Mouse (Mus musculus) 3T3-L1 (cell line): ENCODE results near the gene Ywhae.

ENCODE experiments used
- DNase-seq: peaks from one replicate; pipeline ENCODE4 v3.0.0-alpha.2; 2015; ENCODE audit warnings: low read depth, low spot score

The Ywhae gene

GRCm38 (mm10) chr11:75737806-75738476, 5.3 kb downstream of the Ywhae start:
- DNase-seq, result no peak

DNA sequence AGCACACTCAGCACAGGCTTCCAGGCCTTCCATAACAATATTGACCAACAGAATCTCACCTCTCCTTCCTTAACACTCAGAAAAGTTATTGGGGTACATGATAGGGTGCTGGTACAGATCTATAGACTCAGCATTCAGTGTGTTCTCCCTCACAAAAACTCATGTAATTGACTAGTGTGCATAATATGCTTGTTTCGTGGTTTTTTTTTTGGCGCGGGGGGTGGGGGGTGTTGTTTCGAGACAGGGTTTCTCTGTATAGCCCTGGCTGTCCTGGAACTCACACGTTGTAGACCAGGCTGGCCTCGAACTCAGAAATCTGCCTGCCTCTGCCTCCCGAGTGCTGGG, 5.8 kb downstream of the Ywhae start:
- DNase-seq, result no peak

DNA sequence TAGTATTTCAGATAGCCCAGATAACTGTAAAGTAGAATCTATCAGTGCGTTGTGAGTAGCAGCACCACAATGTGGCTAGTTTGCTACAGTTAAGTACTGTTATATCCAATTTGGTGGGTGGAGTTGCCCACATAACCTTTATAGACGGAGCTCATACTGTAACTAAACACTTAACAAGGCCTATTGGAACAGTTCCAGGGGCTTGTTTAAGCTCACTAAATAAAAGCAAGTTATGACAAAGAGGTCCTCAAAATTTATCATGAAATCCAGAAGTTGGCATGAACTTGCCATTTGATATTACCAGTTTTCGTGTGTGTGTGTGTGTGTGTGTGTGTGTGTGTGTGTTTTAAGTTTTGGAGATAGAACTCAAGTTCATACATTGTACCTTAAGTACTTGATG, 7.5 kb downstream of the Ywhae start:
- no peak for DNase-seq

- DNase-seq, result no peak
Measured at GRCm38 (mm10) chr11:75741615-75742014, 8.9 kb downstream of the Ywhae start.

DNA sequence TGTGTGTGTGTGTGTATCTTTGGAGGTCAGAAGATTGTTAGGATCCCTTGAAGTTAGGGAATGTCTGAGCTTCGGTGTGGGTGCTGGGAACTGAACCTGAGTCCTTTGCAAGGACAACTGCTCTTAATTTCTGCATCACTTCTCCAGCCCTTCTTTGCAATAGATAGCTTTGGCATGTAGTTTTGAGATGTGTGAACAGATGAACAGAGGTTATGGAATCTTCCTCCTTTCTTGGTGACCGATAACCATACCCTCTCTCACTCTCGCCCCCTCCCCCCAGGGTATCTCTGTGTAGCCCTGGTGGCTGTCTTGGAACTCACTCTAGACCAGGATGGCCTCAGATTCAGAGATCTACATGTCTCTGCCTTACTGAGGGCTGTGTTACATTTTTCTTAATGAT, 12.1 kb downstream of the Ywhae start:
- no peak for DNase-seq

DNA sequence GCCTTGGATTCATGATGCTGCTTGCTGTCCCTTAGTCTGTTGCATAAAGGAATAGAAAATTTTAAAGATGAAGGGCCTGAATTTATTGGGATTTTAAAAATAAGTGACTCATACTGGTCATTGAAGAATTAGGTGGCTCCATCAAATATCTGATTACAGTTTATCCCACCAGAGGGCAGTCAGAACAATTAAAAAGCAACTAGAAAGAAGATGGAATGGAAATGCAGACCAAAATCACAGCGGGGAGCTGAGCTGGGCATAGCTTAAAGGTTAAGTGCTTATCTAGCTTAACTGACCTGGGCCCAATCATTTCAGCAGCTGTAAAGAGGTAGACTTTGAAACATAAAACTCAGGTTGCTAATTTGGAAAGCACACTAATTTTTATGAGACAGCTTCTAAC, 17.9 kb downstream of the Ywhae start:
- DNase-seq, result no peak

DNA sequence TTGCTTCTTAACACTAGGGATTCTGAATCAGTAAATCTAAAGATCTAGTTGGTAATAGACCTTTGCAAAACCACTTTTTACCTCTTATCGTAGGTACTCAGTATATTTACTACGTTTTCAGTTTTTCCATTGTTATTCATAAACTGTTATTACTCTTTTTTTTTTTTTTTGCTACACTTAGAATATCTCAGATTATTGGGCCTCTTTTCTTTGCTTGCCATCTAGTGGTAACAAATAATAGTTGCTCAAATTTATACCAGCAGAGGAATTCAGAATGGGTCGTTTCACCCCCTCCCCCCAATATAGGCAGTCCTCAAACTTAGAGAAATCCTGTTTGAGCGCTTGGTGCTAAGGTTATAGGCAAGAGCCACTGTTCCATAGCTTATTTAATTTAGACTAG, 18.4 kb downstream of the Ywhae start:
- DNase-seq, result peak; percentile 29

DNA sequence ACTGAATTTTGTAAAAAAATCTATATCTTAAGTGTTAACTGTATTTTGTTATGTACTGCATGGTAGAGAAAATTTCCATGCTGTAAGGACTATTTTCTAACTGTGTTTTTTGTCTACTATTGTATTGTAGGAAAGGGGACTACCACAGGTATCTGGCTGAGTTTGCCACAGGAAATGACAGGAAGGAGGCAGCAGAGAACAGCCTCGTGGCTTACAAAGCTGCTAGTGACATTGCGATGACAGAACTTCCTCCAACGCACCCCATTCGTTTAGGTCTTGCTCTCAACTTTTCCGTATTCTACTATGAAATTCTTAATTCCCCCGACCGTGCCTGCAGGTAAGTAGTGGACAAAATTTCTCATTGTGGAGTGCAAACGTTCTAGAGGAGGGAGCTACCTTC, 24.0 kb downstream of the Ywhae start:
- DNase-seq, result no peak

DNA sequence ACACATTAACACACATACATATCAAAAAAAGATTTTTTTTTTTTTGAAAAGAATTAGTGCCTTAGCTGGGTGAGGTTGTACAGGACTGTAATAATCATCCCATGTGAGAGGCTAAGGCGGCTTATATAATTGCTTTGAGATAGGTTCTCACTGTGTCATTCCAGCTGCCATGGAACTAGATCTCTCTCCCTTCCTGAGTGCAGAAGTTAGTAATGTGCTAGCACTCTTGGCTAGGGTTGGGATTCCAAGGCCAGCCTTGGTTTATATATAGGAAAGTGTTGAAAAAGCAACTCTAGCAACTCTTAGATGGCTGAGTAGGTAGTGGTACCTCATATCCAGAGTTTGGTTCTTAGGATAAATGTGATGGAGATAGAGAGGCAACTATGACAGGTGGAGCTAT, 25.9 kb downstream of the Ywhae start:
- no peak for DNase-seq

DNA sequence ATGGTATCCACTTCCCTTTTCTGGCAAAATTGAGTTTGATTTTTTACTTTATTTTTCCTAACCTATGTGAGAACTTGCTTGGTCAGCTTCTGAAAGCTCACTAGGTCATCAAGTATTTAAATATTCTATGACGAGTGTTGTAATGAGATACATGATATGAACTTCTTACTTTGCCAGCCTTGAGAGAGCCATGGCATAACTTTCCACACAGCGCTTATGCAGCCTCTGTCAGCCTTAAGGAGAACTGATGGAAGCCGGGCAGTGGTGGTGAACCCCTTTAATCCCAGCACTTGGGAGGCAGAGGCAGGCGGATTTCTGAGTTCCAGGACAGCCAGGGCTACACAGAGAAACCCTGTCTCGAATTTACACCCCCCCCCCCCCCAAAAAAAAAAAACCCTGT, 28.1 kb downstream of the Ywhae start:
- no peak for DNase-seq

GRCm38 (mm10) chr11:75762708-75763107, 30.0 kb downstream of the Ywhae start:
- no peak for DNase-seq

DNA sequence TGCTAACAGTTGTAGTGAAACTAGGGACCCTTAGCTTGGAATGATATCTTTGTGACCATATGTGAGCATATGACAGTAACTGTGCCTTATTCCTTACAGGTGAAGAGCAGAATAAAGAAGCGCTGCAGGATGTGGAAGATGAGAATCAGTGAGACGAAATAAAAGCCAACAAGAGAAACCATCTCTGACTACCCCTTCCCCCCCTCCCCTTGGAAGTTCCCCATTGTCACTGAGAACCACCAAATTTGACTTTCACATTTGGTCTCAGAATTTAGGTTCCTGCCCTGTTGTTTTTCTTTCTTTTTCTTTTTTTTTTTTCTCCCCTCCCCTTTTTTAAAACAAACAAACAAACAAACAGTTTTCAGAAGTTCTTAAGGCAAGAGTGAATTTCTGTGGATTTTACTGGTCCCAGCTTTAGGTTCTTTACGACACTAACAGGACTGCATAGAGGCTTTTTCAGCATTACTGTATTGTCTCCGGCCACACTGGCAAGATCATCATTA, 31.9 kb downstream of the Ywhae start:
- no peak for DNase-seq

GRCm38 (mm10) chr11:75765161-75765560, 32.5 kb downstream of the Ywhae start:
- DNase-seq, result no peak

DNA sequence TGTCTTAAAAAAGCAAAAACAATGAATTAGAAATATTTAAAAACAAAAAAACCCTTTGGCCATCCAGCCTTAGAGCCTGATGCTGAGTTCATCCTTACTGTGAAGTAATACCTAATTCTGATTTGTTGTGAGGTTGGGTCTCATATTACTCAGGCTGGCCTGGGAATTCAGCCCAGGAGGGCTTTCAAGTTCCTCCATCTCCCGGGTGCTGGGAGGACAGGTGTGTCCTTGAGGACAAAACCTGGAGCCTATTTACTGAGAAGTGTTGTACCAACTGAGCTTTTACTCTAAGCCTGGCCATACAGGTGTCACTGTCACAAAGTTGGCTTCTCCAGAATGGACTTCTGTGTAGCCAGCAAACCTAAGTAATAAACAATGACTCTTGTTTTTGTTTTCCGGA, 34.3 kb downstream of the Ywhae start:
- no peak for DNase-seq

DNA sequence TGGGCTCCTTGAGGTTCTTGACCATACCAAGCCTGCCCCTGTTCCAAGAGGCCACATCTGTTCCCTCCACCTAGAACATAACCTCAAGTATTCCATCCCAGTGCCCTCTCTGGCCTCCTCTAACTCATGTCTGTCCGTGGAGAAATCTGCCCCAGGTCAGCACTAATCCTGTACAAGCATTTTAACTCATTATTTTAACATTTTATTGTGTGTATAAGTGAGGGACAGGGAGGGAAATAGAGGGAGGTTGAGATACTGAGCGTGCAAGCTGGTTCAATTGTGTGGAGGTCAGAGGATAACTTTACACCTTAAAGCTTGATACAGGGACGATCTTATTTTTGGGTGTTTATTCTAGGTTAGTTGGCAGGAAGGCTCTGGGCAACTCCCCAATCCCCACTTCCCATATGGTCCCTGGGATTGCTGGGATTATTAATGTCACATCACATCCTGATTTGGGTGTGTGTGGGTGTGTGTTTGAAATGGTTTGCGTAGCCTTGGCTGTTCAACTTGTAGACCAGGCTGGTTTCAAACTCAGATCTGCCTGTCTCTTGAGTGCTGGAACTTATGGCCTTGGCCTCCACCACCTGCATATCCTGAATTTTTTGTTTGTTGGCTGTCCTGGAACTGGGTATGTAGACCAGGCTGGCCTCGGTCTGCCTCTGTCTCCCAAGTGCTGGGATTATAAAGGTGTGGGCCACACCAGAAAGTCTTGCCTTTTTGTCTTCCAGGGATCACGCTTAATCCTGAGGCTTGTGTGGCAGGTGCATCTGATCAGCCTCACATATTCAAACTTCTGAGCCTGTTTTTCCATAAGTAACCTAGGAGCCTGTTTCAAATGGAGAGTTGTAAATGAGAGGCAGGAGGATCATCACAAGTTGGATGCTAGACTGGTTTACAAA, 35.7 kb downstream of the Ywhae start:
- peak; percentile 18 for DNase-seq

DNA sequence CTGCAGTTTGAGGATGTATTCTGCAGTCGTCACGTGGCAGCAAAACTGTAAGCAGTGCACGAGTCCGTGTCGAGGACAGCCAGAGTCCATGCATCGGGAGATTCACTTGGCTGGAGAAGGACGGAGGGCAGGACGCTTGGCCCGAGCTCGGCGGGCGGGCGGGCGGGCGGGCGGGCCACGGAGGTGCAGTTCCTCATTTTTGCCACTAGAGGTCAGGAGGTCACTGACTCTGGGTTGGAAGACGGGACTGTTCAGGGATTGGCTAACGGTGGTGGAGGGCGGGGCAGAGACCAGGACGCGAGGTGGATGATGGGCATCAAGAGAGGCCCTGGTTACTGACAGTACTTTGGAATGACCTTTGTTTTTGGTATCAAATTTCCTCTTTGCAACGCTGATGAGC, 36.5 kb downstream of the Ywhae start:
- DNase-seq, result peak; percentile 86

DNA sequence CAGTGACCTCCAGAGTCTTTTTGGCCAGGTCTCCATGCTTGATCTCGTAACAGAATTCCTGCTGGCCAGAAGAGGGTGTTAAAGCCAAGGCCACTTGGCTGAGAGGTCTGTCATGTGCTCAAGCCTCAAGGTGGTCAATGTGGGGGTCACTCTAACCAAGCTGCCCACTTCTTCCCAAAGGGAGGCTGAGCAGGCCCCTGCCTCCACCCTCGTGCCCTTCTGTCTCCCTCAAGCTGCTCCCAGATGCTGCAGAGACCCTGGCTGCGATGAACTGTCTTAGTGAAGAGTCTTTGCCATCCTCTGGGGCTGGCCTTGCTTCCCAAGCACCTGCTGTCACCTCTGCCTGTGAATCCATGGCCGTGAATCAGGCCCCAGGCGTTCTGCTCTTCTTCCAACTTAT, 39.9 kb downstream of the Ywhae start:
- DNase-seq, result no peak

DNA sequence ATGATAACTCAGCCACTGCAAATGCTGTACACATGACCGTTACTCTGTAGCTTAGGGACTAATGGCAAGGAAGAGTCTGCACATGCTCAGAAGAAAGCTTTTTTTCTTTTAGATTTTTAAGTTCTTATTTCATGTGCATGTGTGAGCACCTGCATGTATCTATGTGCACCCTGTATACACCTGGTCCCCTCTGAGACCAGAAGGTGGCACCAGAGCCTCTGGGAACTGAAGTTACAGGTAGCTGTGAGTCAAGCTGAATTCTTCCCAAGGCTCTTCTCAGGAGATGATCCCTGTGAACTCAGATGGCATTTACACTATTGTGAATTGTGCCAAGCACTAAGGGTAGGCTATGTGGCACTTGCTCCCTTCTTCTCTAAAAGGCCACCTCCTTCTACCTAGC, 43.2 kb downstream of the Ywhae start:
- DNase-seq, result no peak

DNA sequence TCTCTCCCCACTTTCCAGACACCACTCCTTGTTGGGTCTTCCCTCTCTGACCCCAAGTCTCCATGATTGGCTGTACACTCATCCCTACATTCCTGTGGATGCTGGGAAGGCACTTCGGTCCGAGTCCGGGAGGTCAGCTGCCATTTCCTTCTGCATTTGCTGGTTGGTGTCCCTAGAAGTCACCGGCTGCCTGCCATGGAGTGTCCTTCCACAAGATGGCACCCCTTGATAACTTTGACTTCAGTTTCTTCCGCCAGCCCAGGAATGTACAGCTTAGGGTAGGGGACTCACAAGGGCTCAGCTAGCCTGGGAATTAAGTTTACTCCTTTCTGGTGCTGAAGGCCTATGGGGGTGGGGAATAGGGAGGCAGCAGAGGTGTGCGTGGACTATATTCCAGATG, 49.2 kb downstream of the Ywhae start:
- DNase-seq, result peak; percentile 80

GRCm38 (mm10) chr11:75783799-75784198, 51.1 kb downstream of the Ywhae start:
- DNase-seq, result no peak

DNA sequence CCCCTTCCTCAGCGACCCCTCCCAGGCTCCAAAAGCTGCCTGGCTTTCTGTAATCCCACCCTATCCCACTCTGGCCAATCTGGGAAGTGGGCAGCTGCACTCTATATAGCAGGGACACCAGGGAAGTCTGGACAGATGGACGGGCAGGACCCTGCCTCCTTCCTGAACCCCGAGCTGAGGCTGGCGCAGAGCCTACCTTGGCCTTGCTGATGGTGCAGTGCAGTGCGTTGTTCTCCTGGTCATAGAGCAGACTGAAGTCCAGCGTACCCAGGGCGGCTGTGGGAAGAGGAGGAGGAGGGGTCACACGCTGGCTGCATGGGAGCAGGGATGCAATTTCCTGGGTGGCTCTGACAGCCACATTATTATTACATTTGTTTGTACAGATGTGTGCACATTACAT, 53.2 kb downstream of the Ywhae start:
- no peak for DNase-seq

- peak; percentile 30 for DNase-seq
Measured at GRCm38 (mm10) chr11:75792535-75792934, 59.9 kb downstream of the Ywhae start.

GRCm38 (mm10) chr11:75793351-75793750, 60.7 kb downstream of the Ywhae start:
- no peak for DNase-seq
